Mouse (Mus musculus): ENCODE measurements at regions not wholly inside any gene's neighbourhood (a gene's known extent, or its start where the extent isn't known, plus 50 kb on each side); places are given as distances from the start of the nearest gene placed in this dataset.

DNA sequence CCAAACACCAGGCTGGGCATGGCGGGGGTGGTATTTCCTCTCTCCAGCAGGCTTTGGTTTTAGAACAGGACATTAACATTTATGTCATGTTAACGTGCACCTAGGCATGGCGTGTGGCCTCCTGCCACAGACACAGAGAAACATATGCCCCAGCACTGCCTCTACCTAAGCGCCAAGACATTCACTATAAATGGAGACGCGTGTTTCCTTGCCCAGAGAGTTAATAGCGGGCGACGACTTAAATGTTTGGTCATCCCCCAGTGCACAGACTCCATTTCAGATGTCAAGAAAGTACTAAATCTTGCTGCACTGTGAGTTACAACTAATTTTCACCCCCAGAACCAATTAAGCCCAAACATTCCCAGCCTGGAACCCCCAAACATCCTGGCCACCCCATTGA lies 646.3 kb downstream of the Rab28 start:
- TF ChIP-seq CTCF (IDR thresholded peaks at IDR 0.05; ENCODE audit: low read depth, low read length) (no peak), POLR2AphosphoS5 (IDR thresholded peaks at IDR 0.05; ENCODE audit: insufficient replicate concordance, low read depth, low read length) (no peak)

Data from G1E (cell line).